Mouse (Mus musculus) layer of hippocampus, adult 8-10 months (tissue): ENCODE measurements around the gene Dnajc5. TPM values are rescaled to one million over a fixed set of nuclear protein-coding genes. Genes with fewer than 3 reads are reported as not detected.

ENCODE experiments used
- DNase-seq, 2 experiments: peaks; one replicate each; pipeline ENCODE4 v3.0.0; 2022; ENCODE audit warnings: low spot score in 2 of 2
- total RNA-seq, 4 experiments: library from RNA; stranded (reverse); gene quantifications; 2 replicates each; pipeline ENCODE4 v1.2.4; 2022

The Dnajc5 gene
- total RNA-seq, 4 experiments from 2014 or later, result 243 to 289 (median 265) TPM

GRCm38 (mm10) chr2:181587796-181588195, 67.5 kb downstream of the Dnajc5 start:
- peak in 1 of 2 experiments; percentile 10 for DNase-seq

DNA sequence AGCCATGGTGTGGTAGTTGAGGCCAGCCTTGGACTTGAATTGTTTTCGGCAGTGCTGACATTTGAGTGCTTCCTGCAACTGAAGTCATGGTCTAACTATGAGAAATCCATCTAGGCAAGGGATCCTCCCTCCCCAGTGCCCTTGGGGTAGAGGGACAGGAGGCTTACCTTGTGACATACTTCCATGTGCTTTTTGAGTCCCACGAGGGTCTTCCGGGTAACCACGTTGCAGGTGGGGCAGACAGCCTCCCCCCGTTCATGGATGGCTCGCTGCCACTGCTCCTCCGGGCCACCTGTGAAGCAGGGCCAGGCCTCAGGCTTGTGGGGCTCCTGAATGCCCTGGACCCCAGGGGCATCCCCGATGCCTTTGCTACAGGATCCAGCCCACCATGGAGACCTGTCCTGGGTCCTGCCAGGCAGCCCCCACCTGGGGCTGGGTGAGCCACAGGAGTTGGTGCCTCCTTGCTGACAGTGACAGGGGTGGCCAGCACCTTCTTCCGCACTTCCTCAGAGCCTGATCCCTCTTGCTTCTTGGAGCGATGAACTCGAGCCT, 68.0 kb downstream of the Dnajc5 start:
- DNase-seq, result peak in 1 of 2 experiments; percentile 9

GRCm38 (mm10) chr2:181589011-181589731, 68.9 kb downstream of the Dnajc5 start:
- peak in 1 of 2 experiments; percentile 14 for DNase-seq

GRCm38 (mm10) chr2:181589732-181590105, 69.4 kb downstream of the Dnajc5 start:
- no peak for DNase-seq

DNA sequence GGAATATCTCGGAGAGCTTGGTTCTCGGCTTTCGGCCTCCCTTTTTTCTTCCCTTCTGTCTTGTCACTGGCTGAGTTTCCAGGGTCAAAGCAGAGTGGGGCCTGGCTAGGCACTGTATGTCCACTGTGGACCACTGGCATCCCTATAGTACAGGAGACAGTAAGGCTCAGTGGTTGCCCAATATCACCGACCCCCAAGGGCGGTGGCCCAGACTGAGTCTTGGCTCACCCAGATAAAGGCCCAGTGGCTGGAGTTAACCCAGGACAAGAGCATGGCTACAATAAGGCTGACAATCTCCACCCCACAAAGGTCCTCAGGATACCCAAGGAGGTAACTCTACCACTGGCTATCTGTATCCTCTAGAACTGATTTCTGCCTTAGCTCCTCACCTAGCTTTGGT, 70.2 kb downstream of the Dnajc5 start:
- no peak for DNase-seq

GRCm38 (mm10) chr2:181591528-181592085, 71.3 kb downstream of the Dnajc5 start, which contains the start of gene Prpf6:
Gene Prpf6, plus strand, starts transcription at chr2:181591868.
- DNase-seq, result peak in 1 of 2 experiments; percentile 13

DNA sequence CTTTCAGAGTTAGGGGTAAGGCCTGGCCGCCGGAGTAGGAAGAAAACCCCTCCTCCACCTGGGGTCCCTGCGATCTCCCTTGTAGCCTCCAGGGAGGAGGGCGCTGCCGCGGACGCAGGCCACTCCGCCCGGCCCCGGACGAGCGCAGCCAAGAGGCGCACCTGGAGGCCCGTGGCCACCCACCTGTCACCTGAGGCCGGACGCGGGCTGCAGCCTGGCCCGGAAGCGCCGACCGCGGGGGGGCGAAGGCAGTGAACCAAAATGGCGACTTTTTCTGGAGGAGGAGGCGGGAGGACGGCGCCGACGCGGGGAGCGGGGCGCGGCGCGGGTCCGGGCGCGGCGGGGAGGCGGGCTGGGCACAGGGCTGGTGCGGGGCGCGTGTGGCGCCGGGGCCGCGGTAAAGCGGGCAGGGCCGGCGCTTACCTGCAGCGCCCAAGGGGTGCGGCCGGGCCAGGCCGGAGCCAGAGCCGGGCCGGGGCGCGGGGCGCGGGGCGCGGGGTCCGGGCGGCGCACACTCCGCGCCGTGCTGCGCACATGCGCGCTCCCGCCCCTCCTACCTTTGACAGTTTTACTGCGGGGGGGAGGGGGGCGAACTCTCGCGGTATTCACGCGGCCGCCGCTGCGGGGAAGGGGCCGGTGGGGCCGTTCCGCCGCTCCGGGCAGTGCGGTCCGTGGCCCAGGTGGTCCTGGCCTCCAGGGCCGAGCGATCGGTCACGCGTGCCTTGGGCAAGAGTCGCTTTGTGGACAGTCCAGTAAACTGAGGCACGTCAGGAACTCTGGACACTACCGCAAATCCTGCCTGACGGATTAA, 72.2 kb downstream of the Dnajc5 start, which contains the start of gene Zfp512b:
Gene Zfp512b (minus strand): TSS at position 573 of the 811 bp plus-strand sequence.
- peak; percentile 32 to 50 for DNase-seq

GRCm38 (mm10) chr2:181593042-181593421, 72.7 kb downstream of the Dnajc5 start:
- peak in 1 of 2 experiments; percentile 46 for DNase-seq

GRCm38 (mm10) chr2:181593937-181594336, 73.7 kb downstream of the Dnajc5 start:
- DNase-seq, result no peak

DNA sequence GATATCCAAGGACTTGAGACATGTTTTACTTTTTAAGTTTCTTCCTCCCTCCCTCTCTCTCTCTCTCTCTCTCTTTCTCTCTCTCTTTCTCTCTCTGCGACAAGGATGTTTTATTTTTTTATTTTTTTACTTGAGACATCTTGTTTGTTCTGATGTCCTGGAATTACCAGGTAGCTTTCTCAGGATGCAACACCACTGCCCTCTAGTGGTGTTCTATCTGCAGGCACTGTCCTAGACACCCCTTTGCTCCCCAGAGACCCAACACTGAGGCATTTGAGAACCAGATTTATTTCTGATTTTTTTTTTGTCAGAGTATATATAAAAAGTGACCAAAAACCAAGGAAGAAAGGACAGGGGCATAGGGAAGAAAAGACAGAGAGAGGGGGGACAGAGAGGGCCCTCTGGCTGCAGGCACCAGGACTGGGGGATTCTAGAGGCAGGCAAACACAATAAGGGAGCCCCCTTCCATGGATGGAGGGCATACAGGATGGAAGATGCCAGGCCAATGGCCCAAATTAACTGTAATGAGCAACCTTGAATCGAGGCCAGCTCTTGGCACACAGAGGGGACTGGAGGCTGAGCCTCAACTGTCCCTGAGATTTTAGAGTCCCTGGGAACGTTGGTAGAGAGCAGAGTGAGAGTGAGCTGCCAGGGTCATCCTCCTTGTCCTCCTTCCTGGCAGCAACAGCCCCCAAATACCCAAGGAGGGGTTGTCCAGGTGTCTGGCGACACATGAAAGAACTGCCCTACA, 74.8 kb downstream of the Dnajc5 start:
- no peak for DNase-seq

DNA sequence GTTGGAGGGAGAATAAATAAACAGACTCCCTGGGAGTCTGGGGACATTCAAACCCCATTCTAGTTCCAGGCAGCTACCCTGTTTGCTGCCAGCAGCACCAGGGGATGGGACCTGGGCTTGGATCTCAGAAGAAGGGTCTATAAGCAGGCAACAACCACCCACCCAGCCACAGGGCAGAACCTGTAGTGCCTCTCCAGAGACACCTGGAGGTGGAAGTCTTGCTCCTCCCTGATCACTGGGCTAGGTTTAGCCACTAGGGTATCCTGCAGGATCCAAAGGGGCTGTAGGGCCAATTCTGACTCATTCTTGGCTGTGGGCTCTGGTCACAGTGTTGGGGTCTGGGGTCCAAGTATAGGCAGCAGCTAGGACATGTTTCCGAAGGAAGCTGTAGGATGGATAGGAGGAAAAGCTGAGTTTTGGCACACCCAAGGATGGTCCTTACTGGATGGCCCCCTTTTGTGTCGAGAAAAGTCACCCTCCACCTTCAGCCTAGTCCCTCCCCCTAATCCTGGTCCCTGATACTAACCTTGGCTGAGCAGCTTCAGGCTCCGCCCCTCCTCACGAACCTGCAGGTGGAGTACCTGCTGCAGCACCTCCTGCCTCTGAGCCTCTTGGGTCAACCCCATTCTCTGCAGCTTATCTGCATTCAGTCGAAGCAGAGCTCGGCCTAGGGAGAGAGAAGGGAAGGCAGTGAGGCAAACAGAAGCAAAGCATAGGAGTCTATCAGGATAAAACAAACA, 76.1 kb downstream of the Dnajc5 start:
- no peak for DNase-seq

DNA sequence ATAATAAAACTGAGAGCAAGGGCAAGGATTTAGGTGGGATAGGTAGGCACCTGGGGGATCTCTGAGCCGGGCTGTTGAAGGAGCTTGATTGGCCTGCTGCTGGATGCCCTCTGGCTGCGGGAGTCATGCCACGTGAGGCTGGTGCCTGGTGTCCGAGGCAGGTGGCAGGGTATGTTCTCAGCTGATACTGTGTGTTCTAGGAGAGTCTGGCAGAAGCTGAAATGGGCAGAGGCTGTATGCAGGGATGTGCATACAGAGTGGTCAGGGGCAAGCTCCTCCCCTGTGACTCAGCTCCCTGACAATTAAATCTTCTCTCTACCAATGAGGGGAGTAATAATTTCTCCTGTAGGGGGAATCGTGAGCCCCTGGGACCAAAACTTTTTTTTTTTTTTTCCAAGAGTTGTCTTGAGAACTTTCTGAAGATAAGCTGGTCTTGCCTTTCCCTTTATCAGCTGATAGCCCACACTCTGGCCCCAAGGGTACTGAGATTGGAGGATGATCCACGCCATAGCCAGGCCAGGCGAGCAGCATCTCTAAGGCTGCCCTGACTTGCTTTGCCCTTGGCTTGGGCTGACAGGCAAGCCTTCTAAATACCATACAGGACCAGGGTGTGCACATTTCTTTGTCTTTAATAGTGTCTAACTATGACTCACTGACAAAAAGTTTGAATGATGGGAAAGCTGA, 77.2 kb downstream of the Dnajc5 start:
- DNase-seq, result no peak

DNA sequence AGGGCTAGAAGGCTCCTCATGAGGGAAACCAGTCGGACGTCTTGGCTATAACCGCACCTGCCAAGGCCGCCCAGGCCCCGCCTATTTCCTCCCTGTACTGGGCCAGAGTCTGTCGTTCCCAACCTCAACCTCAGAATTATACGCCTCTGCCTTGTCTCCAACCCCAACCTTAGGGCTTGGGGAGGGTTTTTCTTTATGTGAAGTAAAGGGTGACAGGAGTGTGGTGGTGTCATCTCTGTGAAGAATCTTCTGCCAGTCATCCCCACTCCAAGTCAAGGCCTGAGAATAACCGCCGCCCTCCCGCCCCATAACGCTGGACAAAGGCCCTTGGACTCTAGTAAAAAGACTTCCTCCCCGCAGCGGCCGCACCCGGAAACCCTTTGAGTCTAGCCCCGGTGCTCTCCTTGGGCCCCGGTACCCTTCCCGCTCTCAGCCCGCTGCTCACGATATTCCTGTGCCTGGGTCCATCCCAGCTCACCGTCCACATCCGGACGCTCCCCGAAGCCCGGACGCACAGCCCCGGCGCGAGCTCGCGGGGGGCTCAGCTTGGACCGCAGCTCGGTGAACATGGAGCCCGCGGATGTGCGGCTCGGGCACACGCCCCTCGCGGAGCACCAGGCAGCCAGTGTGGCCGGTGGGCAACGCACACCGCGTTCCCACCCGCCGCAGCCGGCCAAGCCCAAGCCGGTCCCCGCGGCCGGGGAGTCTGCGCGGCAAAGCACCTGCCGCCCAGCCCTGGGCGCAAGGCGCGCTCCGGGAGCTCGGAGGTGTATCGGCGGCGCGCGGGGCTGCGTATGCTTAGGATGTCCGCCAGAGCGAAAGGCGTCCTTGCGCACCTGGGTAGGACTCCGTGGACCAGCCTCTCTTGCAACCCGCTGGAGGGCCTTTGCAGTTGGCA, 78.4 kb downstream of the Dnajc5 start, which contains the start of gene Samd10:
Gene Samd10 (minus strand): TSS at position 759 of the 898 bp plus-strand sequence.
- peak in 1 of 2 experiments; percentile 57 for DNase-seq

DNA sequence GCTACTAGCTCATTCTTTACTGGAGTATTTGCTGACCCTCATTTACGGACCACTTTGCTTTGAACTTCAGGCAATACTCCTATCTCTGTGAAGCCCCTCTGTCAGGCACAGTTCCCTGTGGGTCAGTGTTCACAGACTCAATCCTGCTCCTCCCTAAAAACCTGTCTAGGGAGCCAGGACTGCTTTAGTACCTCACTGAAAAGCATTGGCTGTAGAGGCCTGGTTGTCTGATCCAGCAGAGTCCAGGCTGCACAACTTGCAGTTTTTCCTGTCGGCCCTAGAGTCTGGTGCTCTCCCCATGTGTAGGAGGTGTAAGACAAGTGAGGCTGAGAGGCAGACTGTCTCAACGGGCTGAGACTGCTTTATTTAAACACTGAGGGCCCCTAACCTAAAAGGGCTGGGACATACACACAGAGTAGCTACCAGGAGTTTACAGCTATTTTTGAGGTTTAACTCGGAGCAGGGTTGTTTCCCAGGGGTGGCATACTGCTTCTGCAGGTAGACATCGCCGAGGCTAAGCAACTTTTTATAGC, 80.0 kb downstream of the Dnajc5 start:
- DNase-seq, result no peak

GRCm38 (mm10) chr2:181600828-181601750, 80.8 kb downstream of the Dnajc5 start:
- peak; percentile 97 to 98 for DNase-seq

- DNase-seq, result no peak
These were observed 81.5 kb downstream of the Dnajc5 start for GRCm38 (mm10) chr2:181601751-181602145.

DNA sequence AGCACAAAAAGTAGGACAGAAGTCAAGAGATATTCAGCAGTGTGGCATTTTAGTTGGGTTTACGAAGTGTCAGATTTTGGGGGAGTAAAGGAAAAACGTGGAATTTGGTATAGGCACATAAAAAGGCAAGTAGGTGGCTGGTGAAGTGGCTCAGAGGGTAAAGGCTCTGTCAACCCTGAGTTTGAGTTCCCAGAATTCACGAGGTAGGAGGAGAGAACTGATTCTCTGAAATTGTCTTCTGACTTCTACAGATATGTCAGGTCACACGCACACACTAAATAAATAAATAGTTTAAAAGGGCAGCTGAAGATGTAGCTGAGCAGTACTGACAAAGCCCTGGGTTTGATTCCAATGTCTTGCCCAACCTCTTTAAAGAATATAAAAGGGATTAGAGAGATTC, 82.1 kb downstream of the Dnajc5 start:
- no peak for DNase-seq
